Mouse (Mus musculus) ZHBTc4 (cell line): ENCODE results near the gene Fgfr3.
A peak's percentile ranks its signal among the peaks of the same experiment; 100 is the strongest.

ENCODE experiments used
- DNase-seq: peaks from one replicate; pipeline ENCODE4 v3.0.0-alpha.2; 2011; ENCODE audit warnings: low read depth, low spot score

The Fgfr3 gene

DNA sequence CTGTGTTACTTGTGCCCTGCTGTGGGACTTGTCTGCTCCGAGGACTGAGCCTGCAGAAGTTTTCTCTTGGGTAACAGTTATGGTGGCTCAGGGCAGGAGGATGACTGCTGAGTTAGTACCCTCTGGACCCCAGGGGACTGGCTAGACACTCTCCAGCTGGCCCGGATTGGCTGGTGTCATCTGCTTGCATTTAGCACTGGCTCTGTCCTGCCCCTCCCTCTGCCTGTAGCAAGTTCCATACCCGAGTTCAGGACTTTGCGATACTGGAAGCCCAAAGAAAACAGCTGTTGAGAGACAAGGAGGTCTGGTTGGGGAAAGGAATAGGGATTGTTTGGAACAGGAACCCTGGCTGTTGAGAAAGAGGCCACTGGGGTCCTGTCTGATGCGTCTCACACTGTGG lies 9.0 kb downstream of the Fgfr3 start:
- no peak for DNase-seq

DNA sequence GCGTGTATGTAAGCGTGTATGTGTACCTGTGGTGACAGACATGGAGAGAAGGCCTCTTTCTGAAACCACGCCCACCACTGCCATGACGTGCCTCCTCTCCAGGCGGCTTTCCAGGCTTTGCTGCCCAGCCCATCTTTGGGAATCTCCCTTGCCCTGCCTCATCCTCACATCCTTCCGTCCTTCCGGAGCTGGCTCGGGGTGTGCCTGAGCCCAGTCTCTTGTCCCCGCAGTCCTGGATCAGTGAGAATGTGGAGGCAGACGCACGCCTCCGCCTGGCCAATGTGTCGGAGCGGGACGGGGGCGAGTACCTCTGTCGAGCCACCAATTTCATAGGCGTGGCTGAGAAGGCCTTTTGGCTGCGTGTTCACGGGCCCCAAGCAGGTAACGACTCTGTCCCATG lies 9.6 kb downstream of the Fgfr3 start:
- DNase-seq = peak; percentile 51

DNA sequence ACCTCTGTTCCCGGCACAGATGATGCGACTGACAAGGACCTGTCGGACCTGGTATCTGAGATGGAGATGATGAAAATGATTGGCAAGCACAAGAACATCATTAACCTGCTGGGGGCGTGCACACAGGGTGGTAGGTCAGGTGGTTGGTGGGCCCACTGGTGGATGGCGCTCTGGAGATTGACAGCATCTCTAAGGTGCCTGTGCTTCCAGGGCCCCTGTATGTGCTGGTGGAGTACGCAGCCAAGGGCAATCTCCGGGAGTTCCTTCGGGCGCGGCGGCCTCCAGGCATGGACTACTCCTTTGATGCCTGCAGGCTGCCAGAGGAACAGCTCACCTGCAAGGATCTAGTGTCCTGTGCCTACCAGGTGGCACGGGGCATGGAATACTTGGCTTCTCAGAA lies 12.4 kb downstream of the Fgfr3 start:
- no peak for DNase-seq

DNA sequence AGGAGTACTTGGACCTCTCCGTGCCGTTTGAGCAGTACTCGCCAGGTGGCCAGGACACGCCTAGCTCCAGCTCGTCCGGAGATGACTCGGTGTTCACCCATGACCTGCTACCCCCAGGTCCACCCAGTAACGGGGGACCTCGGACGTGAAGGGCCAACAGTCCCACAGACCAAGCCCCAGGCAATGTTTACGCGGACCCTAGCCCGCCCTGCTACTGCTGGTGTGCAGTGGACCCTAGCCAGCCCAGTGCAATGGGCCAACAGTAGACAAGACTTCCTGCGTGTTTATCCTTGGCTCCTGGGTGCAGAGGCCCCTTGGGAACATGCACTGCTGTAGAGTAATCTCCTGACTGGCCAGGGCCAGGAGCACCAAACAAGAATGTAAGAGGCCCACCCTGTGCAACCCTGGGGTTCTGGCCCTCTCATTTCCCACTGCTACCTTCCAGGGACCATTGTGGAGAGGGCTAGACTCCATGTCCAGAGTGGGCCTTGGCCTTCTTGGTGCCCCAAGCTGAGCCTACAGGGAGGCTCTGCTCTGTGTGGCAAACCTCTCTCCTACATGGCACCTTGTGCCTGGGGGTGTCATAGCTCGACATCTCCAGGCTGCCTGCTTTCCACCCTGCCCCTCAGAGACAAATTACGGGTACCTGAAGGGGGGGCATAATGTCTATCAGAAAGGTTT lies 14.1 kb downstream of the Fgfr3 start:
- DNase-seq = no peak

DNA sequence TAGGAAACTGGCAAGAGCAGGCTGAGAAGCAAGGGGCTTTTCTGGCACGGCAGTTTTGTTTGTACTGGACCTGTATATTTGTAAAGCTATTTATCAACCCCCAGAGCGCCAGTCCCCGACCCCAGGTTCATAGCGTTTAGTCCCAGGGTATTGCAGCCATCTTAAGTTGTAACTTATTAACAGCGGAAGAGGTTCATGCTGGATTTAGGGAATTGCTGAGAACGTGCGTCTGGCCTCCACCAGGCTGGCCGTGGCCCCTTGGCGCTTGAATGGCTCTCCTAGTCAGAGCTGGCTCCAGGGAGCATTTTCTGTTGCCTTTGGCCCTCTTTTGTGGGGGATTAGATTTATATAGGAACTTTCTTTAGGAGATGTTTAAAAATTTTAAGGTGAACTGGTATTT lies 14.8 kb downstream of the Fgfr3 start:
- DNase-seq = no peak

DNA sequence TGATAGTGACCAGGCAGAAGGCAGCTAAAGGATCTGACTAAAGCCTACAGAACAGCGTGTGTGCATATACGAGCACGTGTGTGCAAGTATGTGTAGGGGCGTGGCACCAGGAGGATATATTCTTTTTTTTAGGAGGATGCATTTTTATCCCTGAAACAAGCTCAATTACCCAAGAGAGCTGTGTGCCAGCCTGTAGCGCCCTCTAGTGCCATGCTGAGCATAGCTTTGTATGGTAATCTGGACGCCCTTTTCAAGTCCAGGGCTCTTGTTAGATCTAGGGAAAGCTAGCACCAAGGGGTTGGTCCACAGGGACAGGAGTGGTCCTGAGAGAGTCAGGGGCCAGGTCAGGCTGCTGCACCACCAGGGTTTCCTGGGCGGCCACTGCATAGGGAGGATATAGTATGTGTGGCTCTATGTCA lies 16.4 kb downstream of the Fgfr3 start:
- DNase-seq = peak; percentile 72

DNA sequence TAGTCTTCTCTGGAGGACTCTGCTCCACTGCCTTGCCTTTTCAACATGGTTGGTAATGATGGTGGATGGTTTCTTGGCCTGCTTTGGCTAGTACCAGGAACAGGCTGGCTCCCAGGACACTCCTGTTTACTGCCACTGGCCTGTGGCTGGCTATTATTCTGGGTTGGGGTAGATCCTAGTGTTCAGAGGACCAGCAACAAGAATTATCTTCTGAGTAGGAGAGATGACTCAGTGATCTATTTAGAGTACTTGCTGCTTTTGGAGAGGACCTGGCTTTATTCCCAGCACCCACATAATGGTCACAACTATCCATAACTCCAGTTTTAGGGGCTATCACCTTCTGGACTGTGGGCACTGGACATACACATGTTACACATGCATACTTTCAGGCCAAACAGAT lies 16.9 kb downstream of the Fgfr3 start:
- no peak for DNase-seq

DNA sequence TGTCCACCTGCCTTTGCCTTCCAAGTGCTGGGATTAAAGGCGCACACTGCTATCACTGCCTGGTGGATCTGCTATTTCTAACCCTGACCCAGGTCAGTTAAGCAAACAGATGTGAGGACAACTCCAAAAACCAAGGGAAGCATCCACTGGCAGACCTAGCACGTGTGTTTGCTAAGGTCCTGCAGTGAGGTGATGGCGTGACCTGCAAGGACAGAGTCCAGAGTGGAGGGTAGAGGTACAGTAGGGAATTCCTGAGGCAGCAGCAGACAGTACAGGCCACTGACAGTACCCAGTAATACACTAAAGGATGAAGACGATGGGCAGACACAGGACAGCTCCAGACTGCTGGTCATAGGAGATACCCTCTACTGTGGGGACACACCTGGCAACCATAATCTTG lies 19.1 kb downstream of the Fgfr3 start:
- DNase-seq = no peak

DNA sequence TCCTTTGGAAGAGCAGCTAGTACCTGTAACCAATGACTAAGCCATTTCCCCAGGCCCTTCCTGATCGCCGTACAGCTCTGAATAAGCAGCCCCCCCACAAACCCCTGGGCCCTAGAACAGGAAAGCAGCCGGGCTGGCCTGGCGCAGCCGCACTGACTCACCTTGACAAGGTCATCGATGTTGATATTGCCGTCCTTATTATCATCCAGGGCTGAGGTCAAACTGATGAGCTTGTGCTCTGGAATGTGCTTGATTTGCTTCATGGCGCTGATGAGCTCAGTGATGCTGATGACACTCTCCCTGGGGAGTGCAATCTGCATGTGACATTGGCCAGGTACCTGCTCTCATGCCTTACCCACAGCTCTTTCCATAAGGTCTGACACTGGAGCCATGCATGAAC lies 22.0 kb downstream of the Fgfr3 start:
- DNase-seq = no peak

DNA sequence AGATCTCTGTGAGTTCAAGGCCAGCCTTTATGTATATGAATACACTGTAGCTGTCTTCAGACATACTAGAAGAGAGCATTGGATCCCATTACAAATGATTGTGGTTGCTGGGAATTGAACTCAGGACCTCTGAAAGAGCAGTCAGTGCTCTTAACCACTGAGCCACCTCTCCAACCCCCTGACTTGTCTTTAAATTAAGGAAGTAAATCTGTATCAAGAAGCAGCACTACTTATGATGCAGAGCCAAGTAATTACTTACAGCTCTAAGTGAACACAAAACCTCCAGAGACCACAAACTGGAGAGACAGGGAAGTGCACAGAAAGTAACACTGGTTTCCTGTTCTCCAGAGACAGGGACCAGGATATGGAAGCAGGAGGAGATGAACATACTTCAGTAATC lies 55.7 kb downstream of the Fgfr3 start:
- no peak for DNase-seq

DNA sequence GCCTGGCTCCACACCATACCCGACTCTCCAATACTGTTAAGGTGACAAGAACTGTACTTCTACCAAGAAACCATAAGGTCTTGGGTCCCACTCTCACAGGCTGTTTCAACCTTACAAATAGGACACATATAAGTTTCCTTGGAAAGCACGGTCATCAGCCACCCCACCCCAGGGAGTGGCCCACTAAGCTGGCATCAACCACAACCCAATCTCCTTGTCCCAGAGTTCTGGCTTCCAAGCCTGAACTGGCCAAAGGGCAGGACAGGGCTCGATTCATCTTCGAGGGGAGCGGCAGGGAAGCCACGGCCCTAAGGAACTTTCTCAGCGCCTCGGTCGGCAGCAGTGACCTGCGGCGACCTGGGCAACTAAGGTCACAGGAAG lies 60.5 kb downstream of the Fgfr3 start:
- DNase-seq = no peak

DNA sequence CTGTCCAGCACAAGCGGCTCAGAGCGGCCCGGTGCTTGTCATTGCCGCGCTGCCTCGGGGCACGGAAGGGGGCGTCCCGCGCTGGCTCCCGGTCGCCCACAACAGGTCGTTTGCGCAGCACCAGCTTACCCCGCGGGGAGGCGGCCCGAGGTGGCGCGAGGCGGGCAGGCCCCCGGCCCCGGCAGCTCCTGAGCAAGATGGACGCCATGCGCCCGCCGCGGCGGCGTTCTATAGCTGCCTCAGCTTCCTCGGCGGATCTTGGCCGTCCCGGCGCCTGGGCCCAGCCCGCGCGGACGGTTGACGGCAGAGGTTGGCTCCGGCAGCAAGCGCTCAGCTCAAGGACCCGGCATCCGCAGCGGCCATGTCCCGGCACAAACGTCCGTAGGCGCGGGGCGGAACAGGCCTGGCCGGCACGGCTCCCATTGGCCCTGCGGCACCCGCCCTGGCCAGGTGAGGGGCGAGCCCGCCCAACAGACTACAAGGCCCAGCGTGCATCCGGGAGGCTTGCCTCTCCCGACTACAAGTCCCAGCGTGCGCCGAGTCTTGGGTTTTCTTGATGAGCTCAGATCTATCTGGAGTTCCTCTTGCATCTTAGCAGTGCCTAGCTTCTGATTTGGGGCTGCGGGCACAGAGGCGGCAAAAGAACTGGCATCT lies 61.0 kb downstream of the Fgfr3 start, which contains the start of gene Letm1:
Gene Letm1, minus strand, starts transcription at position 473 of the 654 bp plus-strand sequence.
- peak; percentile 96 for DNase-seq

DNA sequence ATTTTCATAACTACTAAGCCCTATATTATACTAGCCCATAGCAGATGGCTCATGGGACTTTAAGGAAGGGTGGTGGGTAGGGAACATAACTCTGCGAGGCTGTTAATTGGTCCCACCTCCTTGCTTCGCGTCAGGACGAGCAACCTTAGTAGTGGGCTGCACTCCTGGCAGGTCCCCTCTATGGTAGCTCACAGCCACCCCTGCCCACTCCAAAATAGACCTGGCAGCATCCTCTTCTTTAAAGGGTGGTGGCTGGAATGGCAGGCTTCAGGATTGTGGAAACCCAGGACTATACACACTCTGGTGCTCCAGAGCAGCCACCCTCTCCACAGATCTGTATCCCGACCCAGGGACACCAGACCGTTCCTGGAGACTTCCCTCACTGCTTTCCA lies 61.5 kb downstream of the Fgfr3 start:
- DNase-seq = no peak
